Mouse (Mus musculus) erythroblast, embryonic 14.5 days (primary cell): ENCODE data around the gene Adgrd1.

ENCODE experiments used
- GATA1 ChIP-seq: IDR thresholded peaks from 2 replicates; pipeline ENCODE4 v1.6.1; 2012; ENCODE audit warnings: low read length, inconsistent platforms, mixed read lengths
- TAL1 ChIP-seq: IDR thresholded peaks from 3 replicates; pipeline ENCODE4 v1.6.1; 2012; ENCODE audit warnings: low read length, inconsistent platforms, mixed read lengths

DNA sequence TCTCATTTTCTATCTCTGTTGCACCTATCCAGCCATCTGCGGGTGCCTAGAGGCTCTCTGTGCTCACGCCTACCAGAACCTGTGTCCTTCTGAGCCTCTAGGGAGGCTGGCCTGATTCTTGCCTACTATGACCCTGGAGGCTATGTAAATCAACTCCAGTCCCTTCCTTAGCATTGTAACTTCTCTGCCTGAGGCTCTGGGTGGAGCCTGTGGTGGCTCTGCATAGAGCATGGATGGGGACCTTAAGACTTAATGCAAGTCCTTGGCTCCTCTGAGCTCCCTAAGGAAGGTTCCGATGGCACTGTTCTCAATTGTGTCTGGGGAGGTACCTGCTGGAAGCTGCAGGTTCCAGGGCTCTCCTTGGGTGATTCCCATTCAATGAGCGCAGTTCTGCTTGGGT lies 136.8 kb downstream of the Adgrd1 start:
- no peak for TF ChIP-seq TAL1
- TF ChIP-seq GATA1 = no peak
